Mouse (Mus musculus) CH12.LX (cell line): ENCODE data around the gene Fam84b. TPM values are rescaled to one million over a fixed set of nuclear protein-coding genes. Genes with fewer than 3 reads are reported as not detected.

Experiments used
- DNase-seq: peaks from one replicate; pipeline ENCODE4 v3.0.0-alpha.2; 2013; ENCODE audit errors: extremely low read depth
- H3K27ac ChIP-seq: 2 replicates; pipeline ENCODE4 v1.5.1; 2012; ENCODE audit warnings: low read depth, mild to moderate bottlenecking, control low read depth, moderate library complexity; ENCODE audit not compliant: insufficient read depth
- H3K27me3 ChIP-seq: replicated peaks from 2 replicates; pipeline ENCODE3; 2012; ENCODE audit warnings: inconsistent platforms
- H3K36me3 ChIP-seq, 2 experiments: replicated peaks in 1 of 2; 2 replicates each; pipeline versions ENCODE3 to v1.6.1; 2012; ENCODE audit warnings: inconsistent platforms in 1 of 2, low read length in 1 of 2, mild to moderate bottlenecking in 1 of 2, mixed read lengths in 1 of 2, moderate library complexity in 1 of 2; ENCODE audit not compliant: control insufficient read depth in 1 of 2, insufficient read depth in 1 of 2
- H3K4me1 ChIP-seq, 2 experiments: 2 replicates each; pipeline ENCODE4 v1.6.1; 2012; ENCODE audit warnings: inconsistent platforms in 1 of 2, moderate library complexity in 1 of 2; ENCODE audit not compliant: insufficient read depth in 2 of 2, control insufficient read depth in 1 of 2
- H3K4me2 ChIP-seq: 2 replicates; pipeline ENCODE4 v1.6.1; 2012; ENCODE audit warnings: low read depth, mild to moderate bottlenecking, control low read depth; ENCODE audit not compliant: poor library complexity, insufficient read depth, severe bottlenecking
- H3K4me3 ChIP-seq, 3 experiments: fragments of 150-350 bp in 1 of 3; sonication (generic) in 1 of 3; replicated peaks in 1 of 3; 2 replicates each; pipeline versions ENCODE3 to v1.5.1; 2011 to 2012; ENCODE audit warnings: low read depth in 2 of 3, low read length in 2 of 3, mild to moderate bottlenecking in 2 of 3, moderate library complexity in 2 of 3, control low read depth in 1 of 3, improper control_type of control experiment in 1 of 3, inconsistent platforms in 1 of 3, mixed read lengths in 1 of 3; ENCODE audit not compliant: poor library complexity in 1 of 3
- H3K79me2 ChIP-seq: replicated peaks from 2 replicates; pipeline ENCODE4 v1.6.1; 2012; ENCODE audit warnings: mild to moderate bottlenecking, moderate library complexity; ENCODE audit not compliant: control insufficient read depth, poor library complexity, insufficient read depth, severe bottlenecking; ENCODE audit errors: extremely low read depth
- H3K9ac ChIP-seq: 2 replicates; pipeline ENCODE4 v1.6.1; 2012; ENCODE audit warnings: low read depth, mild to moderate bottlenecking, control low read depth, moderate library complexity; ENCODE audit not compliant: insufficient read depth
- H3K9me3 ChIP-seq: replicated peaks from 2 replicates; pipeline ENCODE3; 2012; ENCODE audit warnings: low read length, inconsistent platforms, mixed read lengths
- CHD2 ChIP-seq: IDR thresholded peaks from 2 replicates; pipeline ENCODE4 v1.6.1; 2011; ENCODE audit warnings: low read length, improper control_type of control experiment
- GABPA ChIP-seq: IDR thresholded peaks from 2 replicates; pipeline ENCODE4 v1.6.1; 2012; ENCODE audit warnings: low read depth, low read length, improper control_type of control experiment, inconsistent platforms; ENCODE audit not compliant: insufficient replicate concordance
- HCFC1 ChIP-seq: IDR thresholded peaks from 2 replicates; pipeline ENCODE4 v1.6.1; 2012; ENCODE audit warnings: low read depth, mild to moderate bottlenecking, inconsistent platforms, low read length, improper control_type of control experiment
- JUN ChIP-seq: IDR thresholded peaks from 2 replicates; pipeline ENCODE4 v1.6.1; 2011; ENCODE audit warnings: low read depth, mild to moderate bottlenecking, low read length, improper control_type of control experiment, moderate library complexity; ENCODE audit not compliant: insufficient read depth
- JUND ChIP-seq: conservative IDR thresholded peaks from 2 replicates; pipeline ENCODE4 v1.6.1; 2011; ENCODE audit warnings: low read depth, low read length, improper control_type of control experiment
- MAFK ChIP-seq: IDR thresholded peaks from 2 replicates; pipeline ENCODE4 v1.6.1; 2011; ENCODE audit warnings: low read length, improper control_type of control experiment; ENCODE audit not compliant: insufficient replicate concordance
- MAX ChIP-seq: IDR thresholded peaks from 2 replicates; pipeline ENCODE4 v1.6.1; 2011; ENCODE audit warnings: low read length, improper control_type of control experiment
- MAZ ChIP-seq: IDR thresholded peaks from 2 replicates; pipeline ENCODE4 v1.6.1; 2012; ENCODE audit warnings: low read depth, mild to moderate bottlenecking, inconsistent platforms, low read length, improper control_type of control experiment, moderate library complexity
- MXI1 ChIP-seq: IDR thresholded peaks from 2 replicates; pipeline ENCODE4 v1.6.1; 2011; ENCODE audit warnings: mild to moderate bottlenecking, low read depth, low read length, improper control_type of control experiment
- POLR2A ChIP-seq: IDR thresholded peaks from 2 replicates; pipeline ENCODE4 v1.6.1; 2011; ENCODE audit warnings: low read depth, mild to moderate bottlenecking, improper control_type of control experiment, low read length
- POLR2AphosphoS2 ChIP-seq: IDR thresholded peaks from 2 replicates; pipeline ENCODE4 v1.6.1; 2011; ENCODE audit warnings: low read depth, low read length, improper control_type of control experiment
- RAD21 ChIP-seq: IDR thresholded peaks from 2 replicates; pipeline ENCODE4 v1.6.1; 2011; ENCODE audit warnings: low read depth, mild to moderate bottlenecking, low read length, improper control_type of control experiment, moderate library complexity
- RCOR1 ChIP-seq: conservative IDR thresholded peaks from 2 replicates; pipeline ENCODE4 v1.6.1; 2012; ENCODE audit warnings: low read depth, mild to moderate bottlenecking, inconsistent platforms, low read length, improper control_type of control experiment
- SIN3A ChIP-seq: IDR thresholded peaks from 2 replicates; pipeline ENCODE4 v1.6.1; 2012; ENCODE audit warnings: low read length, improper control_type of control experiment, inconsistent platforms
- SMC3 ChIP-seq: IDR thresholded peaks from 2 replicates; pipeline ENCODE4 v1.6.1; 2011; ENCODE audit warnings: low read depth, low read length, improper control_type of control experiment
- UBTF ChIP-seq: IDR thresholded peaks from 2 replicates; pipeline ENCODE4 v1.6.1; 2012; ENCODE audit warnings: low read depth, mild to moderate bottlenecking, inconsistent platforms, low read length, improper control_type of control experiment, moderate library complexity
- USF1 ChIP-seq: IDR thresholded peaks from 2 replicates; pipeline ENCODE4 v1.6.1; 2014; ENCODE audit warnings: low read depth, mild to moderate bottlenecking, inconsistent platforms, low read length, improper control_type of control experiment
- USF2 ChIP-seq: conservative IDR thresholded peaks from 2 replicates; pipeline ENCODE4 v1.6.1; 2011; ENCODE audit warnings: low read depth, low read length, improper control_type of control experiment
- ZKSCAN1 ChIP-seq: IDR thresholded peaks from 2 replicates; pipeline ENCODE4 v1.6.1; 2012; ENCODE audit warnings: low read depth, inconsistent platforms, low read length, improper control_type of control experiment, borderline replicate concordance
- ZMIZ1 ChIP-seq: IDR thresholded peaks from 2 replicates; pipeline ENCODE4 v1.6.1; 2012; ENCODE audit warnings: low read depth, mild to moderate bottlenecking, inconsistent platforms, low read length, improper control_type of control experiment
- dilution Hi-C: fragments of 300-500 bp; cut with MboI; formaldehyde crosslinking; loops from 2 replicates; pipeline ENCODE4 v1.14.3; 2020; ENCODE audit warnings: low sequenced_read_pairs; ENCODE audit not compliant: extremely low pct_unique_long_range_greater_than_20kb, extremely low pct_ligation_motif_present
- in situ Hi-C: fragments of 300-500 bp; cut with MboI; formaldehyde crosslinking; loops from 3 replicates; pipeline ENCODE4 v1.14.3; 2019; ENCODE audit warnings: low sequenced_read_pairs, low pct_ligation_motif_present, low pct_unique_long_range_greater_than_20kb, mixed read lengths
- polyA plus RNA-seq: library from polyadenylated mRNA; unstranded; fragments of >175 nt; gene quantifications from 2 replicates; pipeline ENCODE4 v1.2.1, GENCODE M21; 2012; ENCODE audit warnings: low read depth; ENCODE audit not compliant: insufficient read length
- total RNA-seq, 2 experiments: library from RNA; depleted of rRNA; stranded (reverse); fragments of 300-350 nt in 1 of 2; fragments of >200 nt in 1 of 2; gene quantifications; 2 replicates each; pipeline ENCODE4 v1.2.3; 2012 to 2014

Fam84b gene
- total and polyA plus RNA-seq, 3 experiments, result 0.51 to 3.0 (median 0.76) TPM

DNA sequence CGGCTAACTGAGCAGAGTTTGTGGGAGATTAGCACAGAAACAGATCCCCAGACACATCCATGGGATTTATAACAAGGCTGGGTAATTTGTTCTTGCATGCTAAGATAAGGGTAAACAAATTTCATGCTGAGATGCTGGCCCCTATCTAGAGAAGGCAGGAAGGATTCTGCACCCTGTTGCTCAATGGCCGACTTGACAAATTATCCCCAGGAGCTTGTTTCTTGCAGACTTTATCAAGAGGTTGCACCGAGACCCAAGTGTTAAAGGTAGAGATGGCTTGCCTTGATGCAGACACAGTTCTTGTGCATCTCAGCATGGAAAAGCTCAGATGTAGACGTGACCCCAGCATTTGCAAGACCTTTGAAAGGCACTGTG lies 13.3 kb downstream of the Fam84b start:
- DNase-seq, result no peak
- H3K4me1 ChIP-seq, result peaks cover 0 to 13% of the 10 kb centered on the region in 2 experiments; a peak in 1 of 4 replicates
- H3K9me3 ChIP-seq, result no peaks in the 10 kb centered on the region
- H3K27ac ChIP-seq, result no peak overlapping the region
- H3K4me2 ChIP-seq, result no peak overlapping the region
- H3K36me3 ChIP-seq, result no peaks in the 10 kb centered on the region
- no peak overlapping the region for H3K4me3 ChIP-seq
- TF ChIP-seq MAX (no peak), MAZ (no peak), MXI1 (no peak), CHD2 (no peak), ZKSCAN1 (no peak), SIN3A (no peak), MAFK (no peak), ZMIZ1 (no peak), UBTF (no peak)
- no peaks in the 10 kb centered on the region for H3K27me3 ChIP-seq
- in situ Hi-C loops, result no loop called here
- H3K79me2 ChIP-seq, result no peaks in the 10 kb centered on the region
- dilution Hi-C loops, result no loop called here
- no peak overlapping the region for H3K9ac ChIP-seq

DNA sequence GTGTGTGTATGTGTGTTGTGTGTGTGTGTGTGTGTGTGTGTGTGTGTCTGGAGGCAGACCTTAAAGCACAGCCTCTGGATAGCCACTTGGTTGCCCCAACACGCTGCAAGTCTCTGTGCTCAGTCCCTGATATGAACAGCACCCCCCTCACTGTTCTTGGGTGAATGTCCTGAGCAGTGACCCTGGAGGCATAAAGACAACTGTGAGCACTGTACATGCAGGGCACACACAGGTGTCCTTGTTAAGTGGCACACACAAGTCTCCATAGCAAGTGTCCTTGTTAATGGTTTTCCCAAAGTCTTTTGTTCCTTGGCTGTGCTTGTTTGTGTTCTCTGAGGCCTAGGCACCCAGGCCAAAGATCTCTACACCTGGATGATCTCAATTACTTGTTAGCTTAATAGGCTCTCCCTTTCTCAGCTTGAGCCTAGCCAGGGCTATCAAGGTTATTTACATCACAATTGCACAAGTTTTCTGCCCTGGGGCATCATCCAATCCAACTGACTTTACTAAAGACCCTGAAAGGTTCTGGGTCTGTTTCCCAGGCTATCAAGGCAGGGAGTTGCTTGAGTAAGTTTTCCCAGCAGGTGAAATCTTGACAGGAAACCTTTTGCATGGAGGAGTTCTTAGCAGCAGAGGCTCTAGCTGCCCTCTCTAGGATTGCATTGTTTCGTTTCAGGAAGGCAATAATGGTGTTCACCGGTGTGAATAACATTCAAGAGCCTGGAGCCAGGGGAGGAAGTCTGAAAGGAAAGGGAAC lies 13.9 kb downstream of the Fam84b start:
- dilution Hi-C loops (no loop called here), in situ Hi-C loops (no loop called here)
- Histone ChIP-seq H3K36me3 (no peaks in the 10 kb centered on the region), H3K79me2 (no peaks in the 10 kb centered on the region), H3K9ac (no peak overlapping the region), H3K27ac (no peak overlapping the region), H3K9me3 (no peaks in the 10 kb centered on the region), H3K27me3 (no peaks in the 10 kb centered on the region), H3K4me3 (no peak overlapping the region), H3K4me2 (no peak overlapping the region), H3K4me1 (peaks cover 0 to 17% of the 10 kb centered on the region in 2 experiments; a peak in 1 of 4 replicates)
- DNase-seq, result no peak
- TF ChIP-seq HCFC1 (no peak), UBTF (no peak), JUND (no peak), POLR2A (no peak), MXI1 (no peak), SMC3 (no peak), GABPA (no peak), POLR2AphosphoS2 (no peak), USF1 (no peak), JUN (no peak), RAD21 (no peak), MAX (no peak), ZMIZ1 (no peak), MAFK (no peak), RCOR1 (no peak), USF2 (no peak)
